Mouse (Mus musculus): ENCODE results near the gene Gm20388. TPM values are rescaled to one million over a fixed set of nuclear protein-coding genes. Genes with fewer than 3 reads are reported as not detected.

Gene Gm20388
- polyA plus RNA-seq, 1 experiment from 2014 or later = not detected

DNA sequence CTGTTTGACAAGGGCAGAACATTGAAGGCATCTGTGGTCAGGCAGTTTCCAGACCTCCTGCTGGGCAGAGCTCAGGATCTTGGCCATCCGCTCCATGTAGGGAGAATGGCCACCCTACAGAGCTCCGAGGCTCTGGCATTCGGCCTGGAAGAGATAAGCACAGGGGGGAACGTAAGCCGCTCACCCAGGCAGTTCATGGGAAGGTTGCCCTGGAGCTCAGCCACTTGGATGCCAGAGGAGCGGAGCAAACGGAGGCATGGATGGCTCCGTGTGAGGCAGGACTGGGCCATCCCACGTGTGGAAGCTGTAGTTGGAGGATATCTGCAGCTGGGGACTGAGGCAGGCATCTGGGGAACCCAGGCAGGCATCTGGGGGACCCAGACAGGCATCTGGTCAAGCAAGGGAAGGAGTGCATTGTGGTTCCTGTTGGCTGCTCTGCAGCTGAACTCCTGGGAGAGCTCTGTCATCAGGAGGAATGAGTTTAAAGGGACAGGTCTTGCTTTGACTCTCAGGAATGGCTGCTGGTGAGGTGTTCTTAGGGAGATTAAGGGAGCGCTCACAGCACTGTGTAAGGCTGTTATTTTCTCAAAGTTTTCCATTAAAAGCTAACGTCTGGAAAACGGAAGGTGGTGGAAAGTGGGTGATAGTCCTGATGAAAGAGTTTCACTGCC is 4406.0 kb downstream of the Gm20388 start:
- no peaks in the 10 kb centered on the region for H3K9me3 ChIP-seq (ENCODE audit: control insufficient read depth)
- no peaks in the 10 kb centered on the region for H3K4me1 ChIP-seq (replicated peaks; ENCODE audit: control insufficient read depth, insufficient read depth, low read length)
- 58% methylated on average over 12 of the region's 12 CpGs for WGBS
- no peak for TF ChIP-seq CTCF (IDR thresholded peaks at IDR 0.05; ENCODE audit: low read depth)
- H3K27me3 ChIP-seq (replicated peaks; ENCODE audit: control insufficient read depth, insufficient read depth, low read length) = no peaks in the 10 kb centered on the region
- no peak overlapping the region for H3K27ac ChIP-seq (ENCODE audit: low read depth, low read length)
- no peak overlapping the region for H3K4me3 ChIP-seq (ENCODE audit: low read depth, low read length)
- H3K36me3 ChIP-seq (ENCODE audit: control insufficient read depth, insufficient read depth) = no peaks in the 10 kb centered on the region; the same call in 1 of the 2 replicates
- no peak for ATAC-seq
- no peak overlapping the region for H3K4me2 ChIP-seq (replicated peaks; ENCODE audit: low read depth)
- H3K9ac ChIP-seq (ENCODE audit: low read depth, low read length) = no peak overlapping the region

DNA sequence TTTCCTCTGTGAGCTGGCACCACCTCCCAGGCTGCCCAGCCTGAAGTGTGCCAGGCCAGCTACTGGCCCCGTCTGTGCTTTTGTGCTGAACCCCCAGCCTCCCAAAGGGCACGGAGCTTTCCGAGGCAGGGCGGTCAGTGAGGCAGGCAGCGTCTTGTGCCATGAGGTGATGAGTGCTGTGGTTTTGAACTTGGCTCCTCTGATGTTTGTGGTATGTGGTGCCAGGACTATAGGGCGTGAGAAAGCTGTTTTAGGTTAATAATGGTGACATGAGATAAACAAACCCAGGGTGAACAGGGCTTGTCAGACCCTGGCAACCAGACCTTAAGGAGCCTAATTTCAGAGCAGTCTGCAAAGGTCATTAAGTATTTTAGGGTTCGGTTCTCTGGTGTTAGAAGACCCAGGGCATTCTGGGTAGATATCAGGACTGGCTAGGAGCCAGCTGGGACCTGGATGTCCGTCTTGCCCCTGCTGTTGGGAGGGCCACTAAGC is 4406.6 kb downstream of the Gm20388 start:
- Histone ChIP-seq H3K4me3 (ENCODE audit: low read depth, low read length) (no peak overlapping the region), H3K27ac (ENCODE audit: low read depth, low read length) (no peak overlapping the region), H3K4me1 (replicated peaks; ENCODE audit: control insufficient read depth, insufficient read depth, low read length) (no peaks in the 10 kb centered on the region), H3K9me3 (ENCODE audit: control insufficient read depth) (no peaks in the 10 kb centered on the region), H3K9ac (ENCODE audit: low read depth, low read length) (no peak overlapping the region), H3K27me3 (replicated peaks; ENCODE audit: control insufficient read depth, insufficient read depth, low read length) (no peaks in the 10 kb centered on the region), H3K36me3 (ENCODE audit: control insufficient read depth, insufficient read depth) (peaks cover 1% of the 10 kb centered on the region; the same call in 1 of the 2 replicates), H3K4me2 (replicated peaks; ENCODE audit: low read depth) (no peak overlapping the region)
- WGBS = 68% methylated on average over 8 of the region's 8 CpGs
- ATAC-seq = no peak
- TF ChIP-seq CTCF (IDR thresholded peaks at IDR 0.05; ENCODE audit: low read depth) = no peak

DNA sequence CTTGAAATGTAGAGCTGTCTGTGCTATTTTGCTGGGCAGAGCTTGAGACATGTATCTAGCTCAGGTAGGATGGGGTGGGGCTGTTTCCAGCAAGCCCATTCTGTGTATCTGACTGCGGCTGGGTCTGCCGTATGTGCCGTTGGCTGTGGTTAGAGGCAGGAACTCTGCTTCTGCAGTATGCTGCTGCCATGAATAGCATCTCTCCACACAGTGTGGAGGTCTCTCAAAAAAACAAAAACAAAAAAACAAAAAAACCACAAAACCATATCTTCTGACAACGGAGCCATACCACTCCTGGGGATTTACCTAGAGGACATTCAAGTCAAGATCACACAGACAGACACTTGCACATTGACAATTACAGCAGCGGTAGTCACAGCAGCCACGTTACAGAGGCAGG is 4407.2 kb downstream of the Gm20388 start:
- Histone ChIP-seq H3K4me3 (ENCODE audit: low read depth, low read length) (no peak overlapping the region), H3K9ac (ENCODE audit: low read depth, low read length) (no peak overlapping the region), H3K4me2 (replicated peaks; ENCODE audit: low read depth) (no peak overlapping the region), H3K4me1 (replicated peaks; ENCODE audit: control insufficient read depth, insufficient read depth, low read length) (no peaks in the 10 kb centered on the region), H3K36me3 (ENCODE audit: control insufficient read depth, insufficient read depth) (peaks cover 6% of the 10 kb centered on the region; the same call in 1 of the 2 replicates), H3K9me3 (ENCODE audit: control insufficient read depth) (no peaks in the 10 kb centered on the region), H3K27ac (ENCODE audit: low read depth, low read length) (no peak overlapping the region), H3K27me3 (replicated peaks; ENCODE audit: control insufficient read depth, insufficient read depth, low read length) (no peaks in the 10 kb centered on the region)
- TF ChIP-seq CTCF (IDR thresholded peaks at IDR 0.05; ENCODE audit: low read depth) = no peak
- ATAC-seq = no peak
- 80% methylated on average over 6 of the region's 6 CpGs for WGBS

DNA sequence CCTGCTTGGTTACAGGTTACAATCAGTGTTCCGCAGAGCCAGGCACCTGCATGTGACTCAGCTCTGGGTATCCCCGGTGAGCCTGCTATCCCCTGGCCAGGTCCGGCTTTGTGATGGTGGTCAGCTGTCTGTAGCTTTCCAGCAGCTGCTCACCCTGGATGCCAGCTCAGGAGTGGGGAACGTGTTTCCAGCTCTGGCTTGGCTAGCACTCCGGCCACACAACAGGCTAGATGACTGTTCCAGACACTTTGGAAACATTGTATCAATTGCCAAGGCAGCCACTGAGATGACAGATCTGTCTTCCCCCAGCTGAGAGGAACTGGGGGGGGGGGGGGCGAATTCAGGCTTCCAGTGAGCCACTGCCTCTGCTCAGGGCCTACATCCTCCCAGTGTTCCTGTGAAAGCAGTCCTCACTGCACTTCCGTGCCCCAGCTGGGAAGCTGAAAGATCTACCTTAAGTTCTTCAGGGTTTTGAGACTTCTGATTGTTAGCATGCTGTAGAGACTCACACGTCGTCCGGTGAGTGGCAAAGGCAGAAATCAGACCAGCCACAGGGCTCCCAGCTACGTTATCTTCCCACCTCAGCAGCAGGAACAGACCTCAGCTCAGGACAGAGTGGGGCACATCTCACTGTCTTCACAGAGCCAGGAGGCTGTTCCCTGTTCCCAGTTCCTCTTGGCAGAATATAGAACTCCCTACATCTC is 4408.1 kb downstream of the Gm20388 start:
- H3K27ac ChIP-seq (ENCODE audit: low read depth, low read length) = no peak overlapping the region
- 69% methylated on average over 11 of the region's 11 CpGs for WGBS

DNA sequence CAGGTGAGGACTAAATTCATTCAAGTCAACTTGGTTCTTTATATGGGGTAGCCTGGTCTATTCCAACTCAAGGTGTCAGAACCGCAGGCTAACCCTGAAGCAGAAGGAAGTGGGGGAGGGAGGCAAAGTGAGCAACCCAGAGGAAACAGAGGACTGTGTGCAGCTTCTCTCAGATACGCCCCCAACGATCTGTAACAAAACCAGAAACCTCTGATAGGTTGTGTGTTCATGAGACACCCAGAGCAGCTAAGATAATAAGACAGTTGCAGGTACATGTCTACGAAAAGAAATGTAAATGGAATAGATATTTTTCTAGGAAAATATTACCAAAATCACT is 4408.6 kb downstream of the Gm20388 start:
- ATAC-seq = no peak
- WGBS = 89% methylated on average over 4 of the region's 4 CpGs
- TF ChIP-seq CTCF (IDR thresholded peaks at IDR 0.05; ENCODE audit: low read depth) = no peak
- H3K4me1 ChIP-seq (replicated peaks; ENCODE audit: control insufficient read depth, insufficient read depth, low read length) = no peaks in the 10 kb centered on the region
- no peaks in the 10 kb centered on the region for H3K27me3 ChIP-seq (replicated peaks; ENCODE audit: control insufficient read depth, insufficient read depth, low read length)
- no peaks in the 10 kb centered on the region for H3K9me3 ChIP-seq (ENCODE audit: control insufficient read depth)
- no peak overlapping the region for H3K27ac ChIP-seq (ENCODE audit: low read depth, low read length)
- H3K4me2 ChIP-seq (replicated peaks; ENCODE audit: low read depth) = no peak overlapping the region
- no peak overlapping the region for H3K9ac ChIP-seq (ENCODE audit: low read depth, low read length)
- H3K36me3 ChIP-seq (ENCODE audit: control insufficient read depth, insufficient read depth) = peaks cover 18% of the 10 kb centered on the region
- no peak overlapping the region for H3K4me3 ChIP-seq (ENCODE audit: low read depth, low read length)

More for the DNA sequence above, 4408.1 kb downstream of the Gm20388 start:
- H3K4me2 ChIP-seq (replicated peaks; ENCODE audit: low read depth) = no peak overlapping the region
- no peaks in the 10 kb centered on the region for H3K9me3 ChIP-seq (ENCODE audit: control insufficient read depth)
- H3K9ac ChIP-seq (ENCODE audit: low read depth, low read length) = no peak overlapping the region
- no peaks in the 10 kb centered on the region for H3K27me3 ChIP-seq (replicated peaks; ENCODE audit: control insufficient read depth, insufficient read depth, low read length)
- no peak for TF ChIP-seq CTCF (IDR thresholded peaks at IDR 0.05; ENCODE audit: low read depth)
- no peak overlapping the region for H3K4me3 ChIP-seq (ENCODE audit: low read depth, low read length)
- ATAC-seq = no peak
- H3K36me3 ChIP-seq (ENCODE audit: control insufficient read depth, insufficient read depth) = peaks cover 14% of the 10 kb centered on the region; the same call in 1 of the 2 replicates
- no peaks in the 10 kb centered on the region for H3K4me1 ChIP-seq (replicated peaks; ENCODE audit: control insufficient read depth, insufficient read depth, low read length)

DNA sequence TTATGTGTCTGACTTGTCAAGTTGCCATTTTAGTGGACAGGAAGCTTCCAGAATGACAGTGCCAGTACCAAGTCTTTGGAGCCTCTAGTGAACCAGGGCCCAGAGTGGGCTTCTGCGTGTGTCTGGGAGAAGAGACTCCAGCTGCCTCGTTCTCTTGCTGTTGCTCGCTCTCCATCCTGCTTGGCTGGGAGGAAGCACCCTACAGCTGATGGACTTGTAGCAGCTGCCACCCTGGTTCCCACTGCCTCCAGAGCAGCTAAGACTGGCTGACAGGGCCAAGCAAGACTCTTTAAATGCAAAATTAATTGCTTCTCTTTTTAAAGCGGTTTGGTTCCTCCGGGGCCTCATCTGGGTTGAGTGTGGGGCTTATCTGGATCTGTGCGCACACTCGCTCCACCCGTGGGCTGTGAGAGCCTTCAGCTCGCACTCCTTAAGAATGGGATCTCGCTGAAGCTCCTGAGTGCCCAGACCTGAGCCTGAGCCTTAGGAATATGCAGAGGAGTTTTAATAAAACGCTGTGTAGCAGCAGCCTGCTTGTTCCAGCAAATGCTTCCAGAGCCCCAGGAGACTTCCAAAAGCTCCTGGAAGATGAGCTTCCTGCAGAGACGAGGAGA is 4410.7 kb downstream of the Gm20388 start:
- Histone ChIP-seq H3K4me1 (replicated peaks; ENCODE audit: control insufficient read depth, insufficient read depth, low read length) (no peaks in the 10 kb centered on the region), H3K9me3 (ENCODE audit: control insufficient read depth) (no peaks in the 10 kb centered on the region), H3K27me3 (replicated peaks; ENCODE audit: control insufficient read depth, insufficient read depth, low read length) (no peaks in the 10 kb centered on the region), H3K36me3 (ENCODE audit: control insufficient read depth, insufficient read depth) (peaks cover 37% of the 10 kb centered on the region), H3K9ac (ENCODE audit: low read depth, low read length) (no peak overlapping the region), H3K27ac (ENCODE audit: low read depth, low read length) (no peak overlapping the region), H3K4me2 (replicated peaks; ENCODE audit: low read depth) (no peak overlapping the region), H3K4me3 (ENCODE audit: low read depth, low read length) (no peak overlapping the region)
- WGBS = 63% methylated on average over 12 of the region's 12 CpGs
- no peak for TF ChIP-seq CTCF (IDR thresholded peaks at IDR 0.05; ENCODE audit: low read depth)
- no peak for ATAC-seq
